Mouse (Mus musculus) CH12.LX (cell line): ENCODE data around the gene Ttc9c. TPM values are rescaled to one million over a fixed set of nuclear protein-coding genes. Genes with fewer than 3 reads are reported as not detected.

Experiments
- DNase-seq: peaks from one replicate; pipeline ENCODE4 v3.0.0-alpha.2; 2013; ENCODE audit errors: extremely low read depth
- H3K27ac ChIP-seq: 2 replicates; pipeline ENCODE4 v1.5.1; 2012; ENCODE audit warnings: low read depth, mild to moderate bottlenecking, control low read depth, moderate library complexity; ENCODE audit not compliant: insufficient read depth
- H3K27me3 ChIP-seq: replicated peaks from 2 replicates; pipeline ENCODE3; 2012; ENCODE audit warnings: inconsistent platforms
- H3K36me3 ChIP-seq, 2 experiments: replicated peaks in 1 of 2; 2 replicates each; pipeline versions ENCODE3 to v1.6.1; 2012; ENCODE audit warnings: inconsistent platforms in 1 of 2, low read length in 1 of 2, mild to moderate bottlenecking in 1 of 2, mixed read lengths in 1 of 2, moderate library complexity in 1 of 2; ENCODE audit not compliant: control insufficient read depth in 1 of 2, insufficient read depth in 1 of 2
- H3K4me1 ChIP-seq, 2 experiments: 2 replicates each; pipeline ENCODE4 v1.6.1; 2012; ENCODE audit warnings: inconsistent platforms in 1 of 2, moderate library complexity in 1 of 2; ENCODE audit not compliant: insufficient read depth in 2 of 2, control insufficient read depth in 1 of 2
- H3K4me2 ChIP-seq: 2 replicates; pipeline ENCODE4 v1.6.1; 2012; ENCODE audit warnings: low read depth, mild to moderate bottlenecking, control low read depth; ENCODE audit not compliant: poor library complexity, insufficient read depth, severe bottlenecking
- H3K4me3 ChIP-seq, 3 experiments: fragments of 150-350 bp in 1 of 3; sonication (generic) in 1 of 3; replicated peaks in 1 of 3; 2 replicates each; pipeline versions ENCODE3 to v1.5.1; 2011 to 2012; ENCODE audit warnings: low read depth in 2 of 3, low read length in 2 of 3, mild to moderate bottlenecking in 2 of 3, moderate library complexity in 2 of 3, control low read depth in 1 of 3, improper control_type of control experiment in 1 of 3, inconsistent platforms in 1 of 3, mixed read lengths in 1 of 3; ENCODE audit not compliant: poor library complexity in 1 of 3
- H3K79me2 ChIP-seq: replicated peaks from 2 replicates; pipeline ENCODE4 v1.6.1; 2012; ENCODE audit warnings: mild to moderate bottlenecking, moderate library complexity; ENCODE audit not compliant: control insufficient read depth, poor library complexity, insufficient read depth, severe bottlenecking; ENCODE audit errors: extremely low read depth
- H3K9ac ChIP-seq: 2 replicates; pipeline ENCODE4 v1.6.1; 2012; ENCODE audit warnings: low read depth, mild to moderate bottlenecking, control low read depth, moderate library complexity; ENCODE audit not compliant: insufficient read depth
- H3K9me3 ChIP-seq: replicated peaks from 2 replicates; pipeline ENCODE3; 2012; ENCODE audit warnings: low read length, inconsistent platforms, mixed read lengths
- BHLHE40 ChIP-seq: IDR thresholded peaks from 2 replicates; pipeline ENCODE4 v1.6.1; 2011; ENCODE audit warnings: mild to moderate bottlenecking, low read depth, low read length, improper control_type of control experiment
- CHD1 ChIP-seq: IDR thresholded peaks from 2 replicates; pipeline ENCODE4 v1.6.1; 2012; ENCODE audit warnings: low read depth, low read length, improper control_type of control experiment, inconsistent platforms
- CHD2 ChIP-seq: IDR thresholded peaks from 2 replicates; pipeline ENCODE4 v1.6.1; 2011; ENCODE audit warnings: low read length, improper control_type of control experiment
- CTCF ChIP-seq, 2 experiments: IDR thresholded peaks in 1 of 2; conservative IDR thresholded peaks in 1 of 2; 2 replicates each; pipeline ENCODE4 v1.5.1; 2011 to 2012; ENCODE audit warnings: low read depth in 2 of 2, low read length in 2 of 2, improper control_type of control experiment in 1 of 2, inconsistent platforms in 1 of 2, mild to moderate bottlenecking in 1 of 2, moderate library complexity in 1 of 2
- E2F4 ChIP-seq: IDR thresholded peaks from 2 replicates; pipeline ENCODE4 v1.6.1; 2011; ENCODE audit warnings: low read depth, low read length, improper control_type of control experiment; ENCODE audit not compliant: insufficient replicate concordance
- EP300 ChIP-seq: IDR thresholded peaks from 2 replicates; pipeline ENCODE4 v1.6.1; 2011; ENCODE audit warnings: low read length, improper control_type of control experiment
- ETS1 ChIP-seq: conservative IDR thresholded peaks from 2 replicates; pipeline ENCODE4 v1.6.1; 2012; ENCODE audit warnings: low read depth, mild to moderate bottlenecking, inconsistent platforms, low read length, improper control_type of control experiment, moderate library complexity
- HCFC1 ChIP-seq: IDR thresholded peaks from 2 replicates; pipeline ENCODE4 v1.6.1; 2012; ENCODE audit warnings: low read depth, mild to moderate bottlenecking, inconsistent platforms, low read length, improper control_type of control experiment
- MAFK ChIP-seq: IDR thresholded peaks from 2 replicates; pipeline ENCODE4 v1.6.1; 2011; ENCODE audit warnings: low read length, improper control_type of control experiment; ENCODE audit not compliant: insufficient replicate concordance
- MAX ChIP-seq: IDR thresholded peaks from 2 replicates; pipeline ENCODE4 v1.6.1; 2011; ENCODE audit warnings: low read length, improper control_type of control experiment
- MAZ ChIP-seq: IDR thresholded peaks from 2 replicates; pipeline ENCODE4 v1.6.1; 2012; ENCODE audit warnings: low read depth, mild to moderate bottlenecking, inconsistent platforms, low read length, improper control_type of control experiment, moderate library complexity
- MEF2A ChIP-seq: IDR thresholded peaks from 2 replicates; pipeline ENCODE4 v1.6.1; 2014; ENCODE audit warnings: low read depth, mild to moderate bottlenecking, inconsistent platforms, low read length, improper control_type of control experiment, borderline replicate concordance
- MXI1 ChIP-seq: IDR thresholded peaks from 2 replicates; pipeline ENCODE4 v1.6.1; 2011; ENCODE audit warnings: mild to moderate bottlenecking, low read depth, low read length, improper control_type of control experiment
- MYC ChIP-seq: IDR thresholded peaks from 2 replicates; pipeline ENCODE4 v1.6.1; 2011; ENCODE audit warnings: low read depth, mild to moderate bottlenecking, improper control_type of control experiment, low read length
- NRF1 ChIP-seq: IDR thresholded peaks from 2 replicates; pipeline ENCODE4 v1.6.1; 2014; ENCODE audit warnings: low read depth, mild to moderate bottlenecking, inconsistent platforms, low read length, improper control_type of control experiment, moderate library complexity
- PAX5 ChIP-seq: IDR thresholded peaks from 2 replicates; pipeline ENCODE4 v1.6.1; 2012; ENCODE audit warnings: low read length, inconsistent platforms, mixed read lengths
- POLR2A ChIP-seq: IDR thresholded peaks from 2 replicates; pipeline ENCODE4 v1.6.1; 2011; ENCODE audit warnings: low read depth, mild to moderate bottlenecking, improper control_type of control experiment, low read length
- RAD21 ChIP-seq: IDR thresholded peaks from 2 replicates; pipeline ENCODE4 v1.6.1; 2011; ENCODE audit warnings: low read depth, mild to moderate bottlenecking, low read length, improper control_type of control experiment, moderate library complexity
- RCOR1 ChIP-seq: conservative IDR thresholded peaks from 2 replicates; pipeline ENCODE4 v1.6.1; 2012; ENCODE audit warnings: low read depth, mild to moderate bottlenecking, inconsistent platforms, low read length, improper control_type of control experiment
- SMC3 ChIP-seq: IDR thresholded peaks from 2 replicates; pipeline ENCODE4 v1.6.1; 2011; ENCODE audit warnings: low read depth, low read length, improper control_type of control experiment
- TBP ChIP-seq: conservative IDR thresholded peaks from 2 replicates; pipeline ENCODE4 v1.6.1; 2011; ENCODE audit warnings: low read depth, low read length, improper control_type of control experiment
- TCF12 ChIP-seq: IDR thresholded peaks from 2 replicates; pipeline ENCODE4 v1.6.1; 2014; ENCODE audit warnings: low read depth, mild to moderate bottlenecking, inconsistent platforms, low read length, improper control_type of control experiment
- USF1 ChIP-seq: IDR thresholded peaks from 2 replicates; pipeline ENCODE4 v1.6.1; 2014; ENCODE audit warnings: low read depth, mild to moderate bottlenecking, inconsistent platforms, low read length, improper control_type of control experiment
- USF2 ChIP-seq: conservative IDR thresholded peaks from 2 replicates; pipeline ENCODE4 v1.6.1; 2011; ENCODE audit warnings: low read depth, low read length, improper control_type of control experiment
- ZMIZ1 ChIP-seq: IDR thresholded peaks from 2 replicates; pipeline ENCODE4 v1.6.1; 2012; ENCODE audit warnings: low read depth, mild to moderate bottlenecking, inconsistent platforms, low read length, improper control_type of control experiment
- ZNF384 ChIP-seq: IDR thresholded peaks from 2 replicates; pipeline ENCODE4 v1.6.1; 2012; ENCODE audit warnings: low read depth, low read length, improper control_type of control experiment, inconsistent platforms
- dilution Hi-C: fragments of 300-500 bp; cut with MboI; formaldehyde crosslinking; loops from 2 replicates; pipeline ENCODE4 v1.14.3; 2020; ENCODE audit warnings: low sequenced_read_pairs; ENCODE audit not compliant: extremely low pct_unique_long_range_greater_than_20kb, extremely low pct_ligation_motif_present
- in situ Hi-C: fragments of 300-500 bp; cut with MboI; formaldehyde crosslinking; loops from 3 replicates; pipeline ENCODE4 v1.14.3; 2019; ENCODE audit warnings: low sequenced_read_pairs, low pct_ligation_motif_present, low pct_unique_long_range_greater_than_20kb, mixed read lengths
- polyA plus RNA-seq: library from polyadenylated mRNA; unstranded; fragments of >175 nt; gene quantifications from 2 replicates; pipeline ENCODE4 v1.2.1, GENCODE M21; 2012; ENCODE audit warnings: low read depth; ENCODE audit not compliant: insufficient read length
- total RNA-seq, 2 experiments: library from RNA; depleted of rRNA; stranded (reverse); fragments of 300-350 nt in 1 of 2; fragments of >200 nt in 1 of 2; gene quantifications; 2 replicates each; pipeline ENCODE4 v1.2.3; 2012 to 2014

Gene Ttc9c
- total and polyA plus RNA-seq, 3 experiments: 42.0 to 56.5 (median 44.7) TPM

GRCm38 (mm10) chr19:8831262-8831661, 12.1 kb upstream of the Ttc9c start:
- DNase-seq: no peak
- in situ Hi-C loops: loop anchor here (25.0 kb wide), 1 partner anchor 1031 kb away; no protein-coding TSS in a partner anchor
- H3K4me1 ChIP-seq: peaks cover 0 to 7% of the 10 kb centered on the region in 2 experiments; a peak in 2 of 4 replicates
- peaks cover 12% of the 10 kb centered on the region for H3K79me2 ChIP-seq
- no peaks in the 10 kb centered on the region for H3K9me3 ChIP-seq
- TF ChIP-seq RCOR1 (no peak), POLR2A (no peak), MYC (no peak), CTCF (conservative IDR thresholded peaks at IDR 0.05 in 1 of 2, IDR thresholded peaks at IDR 0.05 in 1 of 2; ENCODE audit: low read depth in 2 of 2, low read length in 2 of 2) (no peak; a peak in 1 of 4 replicates), ZNF384 (no peak), BHLHE40 (no peak), USF1 (no peak), RAD21 (no peak), HCFC1 (no peak), EP300 (no peak), ZMIZ1 (no peak), MEF2A (no peak), ETS1 (no peak), PAX5 (no peak), MAX (no peak), TBP (no peak), NRF1 (no peak), SMC3 (no peak)
- no peak overlapping the region for H3K9ac ChIP-seq
- dilution Hi-C loops: no loop called here
- H3K36me3 ChIP-seq: peaks cover 76 to 96% of the 10 kb centered on the region in 2 experiments
- no peak overlapping the region for H3K4me3 ChIP-seq
- no peak overlapping the region for H3K4me2 ChIP-seq
- no peaks in the 10 kb centered on the region for H3K27me3 ChIP-seq
- no peak overlapping the region for H3K27ac ChIP-seq

DNA sequence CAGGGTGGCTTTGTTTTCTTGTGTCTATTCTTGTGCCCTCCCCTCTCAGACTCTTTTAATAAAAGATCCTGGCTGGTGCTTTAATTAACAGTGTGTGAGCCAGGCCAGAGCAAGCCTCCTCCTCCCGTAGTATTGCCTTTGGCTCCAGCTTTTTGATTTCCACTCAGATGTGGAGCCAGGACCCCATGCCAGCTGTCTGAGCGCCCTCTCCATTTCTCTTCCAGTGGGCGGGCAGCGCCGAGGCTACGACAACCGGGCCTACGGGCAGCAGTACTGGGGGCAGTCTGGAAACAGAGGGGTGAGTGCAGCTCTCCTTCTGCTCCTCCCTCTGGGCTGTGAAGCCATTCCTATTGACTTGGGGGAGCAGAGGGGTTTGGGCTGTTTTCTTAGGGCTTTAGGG, 11.5 kb upstream of the Ttc9c start:
- Histone ChIP-seq H3K4me1 (peaks cover 0 to 4% of the 10 kb centered on the region in 2 experiments; a peak in 2 of 4 replicates), H3K27me3 (no peaks in the 10 kb centered on the region), H3K36me3 (peaks cover 79 to 96% of the 10 kb centered on the region in 2 experiments), H3K9me3 (no peaks in the 10 kb centered on the region), H3K4me3 (no peak overlapping the region), H3K4me2 (no peak overlapping the region), H3K27ac (no peak overlapping the region), H3K79me2 (peaks cover 15% of the 10 kb centered on the region), H3K9ac (no peak overlapping the region)
- dilution Hi-C loops: no loop called here
- in situ Hi-C loops: loop anchor here (25.0 kb wide), 1 partner anchor 1032 kb away; no protein-coding TSS in a partner anchor
- DNase-seq: no peak
- TF ChIP-seq PAX5 (no peak), MAZ (no peak), MYC (no peak), HCFC1 (no peak), ETS1 (no peak), E2F4 (no peak), CHD2 (no peak), NRF1 (no peak), MXI1 (no peak), TCF12 (no peak), CHD1 (no peak), USF2 (no peak), BHLHE40 (no peak), MAFK (no peak), EP300 (no peak), ZMIZ1 (no peak)
